Mouse (Mus musculus): ENCODE results near the gene Dbndd2.

GRCm38 (mm10) chr2:164454846-164455245, 31.1 kb upstream of the Dbndd2 start:
- TF ChIP-seq TCF12 (IDR thresholded peaks at IDR 0.05; ENCODE audit: insufficient read depth, poor library complexity, severe bottlenecking) (no peak), REST (IDR thresholded peaks at IDR 0.05; ENCODE audit: insufficient read depth, insufficient read length) (no peak), POLR2A (IDR thresholded peaks at IDR 0.05; ENCODE audit: insufficient read length, low read depth) (no peak), CEBPB (IDR thresholded peaks at IDR 0.05; ENCODE audit: insufficient read depth, poor library complexity, severe bottlenecking) (peak; percentile 97)
